Mouse (Mus musculus): ENCODE data around the gene Ano8.
"Not testable (repeated sequence)": the region's sequence is repeated elsewhere in the genome, so short reads cannot be mapped to it uniquely, and the experiment has no call there.

Ano8 gene

DNA sequence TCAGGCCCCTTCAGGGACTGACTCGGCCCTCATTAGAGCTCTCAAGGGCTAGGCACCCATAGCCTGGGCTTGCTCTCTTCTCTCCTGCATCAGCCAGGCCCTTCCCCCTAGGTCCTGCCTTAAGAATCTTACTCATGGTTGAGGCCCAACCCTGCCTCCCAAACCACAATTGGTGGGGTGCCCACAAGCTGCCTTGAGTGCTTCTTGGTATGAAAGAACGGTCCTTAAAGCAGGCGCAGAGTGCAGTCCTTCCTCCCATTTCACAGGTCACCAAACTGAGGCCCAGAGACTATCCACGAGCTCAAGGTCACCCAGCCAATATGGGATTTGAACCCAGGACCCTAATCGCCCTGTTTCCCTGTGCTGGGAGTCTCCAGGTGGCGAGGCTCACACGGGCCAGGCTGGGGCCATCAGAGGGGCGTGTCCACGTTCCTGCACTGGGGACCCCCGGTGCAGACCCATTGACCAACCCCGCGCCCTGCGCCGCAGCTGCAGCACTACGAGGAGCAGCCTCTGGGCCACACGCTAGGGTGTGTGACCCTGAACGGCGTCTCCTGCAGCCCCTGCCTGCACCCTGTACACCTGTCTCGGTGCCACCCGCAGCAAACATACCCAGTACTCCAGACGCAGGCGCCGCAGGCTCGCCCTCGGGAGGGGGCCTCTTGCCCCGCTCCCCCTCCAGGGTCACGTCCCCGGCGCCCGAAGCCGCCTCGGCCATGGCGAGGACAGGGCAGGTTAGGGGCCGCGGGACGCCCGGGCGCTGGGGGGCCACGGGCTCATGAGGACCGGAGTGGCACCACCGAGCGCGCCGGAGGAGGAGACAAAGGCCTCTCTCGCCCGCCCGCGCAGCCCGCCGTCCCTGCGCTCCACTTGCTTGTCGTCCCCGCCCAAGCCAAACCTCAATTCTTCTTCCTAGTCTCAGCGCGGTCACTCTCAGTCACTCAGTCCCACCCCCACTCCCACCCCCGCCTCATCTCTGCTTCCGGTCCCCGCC, at the start of gene Ano8:
TSS of gene Ano8 (minus strand) at position 822 of the 994 bp plus-strand sequence.
- peak; percentile 81 for DNase-seq (ENCODE audit: low spot score)

DNA sequence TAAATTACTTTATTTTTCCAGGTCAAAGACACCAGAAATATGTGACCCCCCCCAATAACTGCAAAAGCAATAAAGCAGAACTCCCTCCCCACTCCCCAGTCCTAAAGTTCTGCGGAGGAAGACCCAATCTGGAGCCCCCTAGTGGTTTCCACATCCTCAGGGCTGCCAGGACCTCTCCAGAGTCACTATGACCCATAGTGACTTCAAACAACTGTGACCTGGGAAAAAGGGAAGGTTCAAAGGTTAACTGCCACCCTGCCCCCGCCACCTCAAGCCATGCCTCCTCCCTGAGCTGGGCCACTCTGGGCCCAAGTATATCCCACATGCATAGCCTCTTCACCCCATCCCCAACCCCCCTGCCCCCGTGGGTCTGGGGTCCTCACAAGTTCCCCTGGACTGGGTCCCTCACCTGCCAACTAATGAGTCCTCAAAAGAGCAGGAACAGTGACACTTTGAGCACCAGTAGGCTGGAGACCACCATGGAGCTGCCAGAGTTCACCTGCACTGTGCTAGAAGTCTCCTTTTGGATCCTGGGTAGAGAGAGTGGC, 48.6 kb upstream of the Ano8 start:
- no peak for DNase-seq (ENCODE audit: low spot score)

DNA sequence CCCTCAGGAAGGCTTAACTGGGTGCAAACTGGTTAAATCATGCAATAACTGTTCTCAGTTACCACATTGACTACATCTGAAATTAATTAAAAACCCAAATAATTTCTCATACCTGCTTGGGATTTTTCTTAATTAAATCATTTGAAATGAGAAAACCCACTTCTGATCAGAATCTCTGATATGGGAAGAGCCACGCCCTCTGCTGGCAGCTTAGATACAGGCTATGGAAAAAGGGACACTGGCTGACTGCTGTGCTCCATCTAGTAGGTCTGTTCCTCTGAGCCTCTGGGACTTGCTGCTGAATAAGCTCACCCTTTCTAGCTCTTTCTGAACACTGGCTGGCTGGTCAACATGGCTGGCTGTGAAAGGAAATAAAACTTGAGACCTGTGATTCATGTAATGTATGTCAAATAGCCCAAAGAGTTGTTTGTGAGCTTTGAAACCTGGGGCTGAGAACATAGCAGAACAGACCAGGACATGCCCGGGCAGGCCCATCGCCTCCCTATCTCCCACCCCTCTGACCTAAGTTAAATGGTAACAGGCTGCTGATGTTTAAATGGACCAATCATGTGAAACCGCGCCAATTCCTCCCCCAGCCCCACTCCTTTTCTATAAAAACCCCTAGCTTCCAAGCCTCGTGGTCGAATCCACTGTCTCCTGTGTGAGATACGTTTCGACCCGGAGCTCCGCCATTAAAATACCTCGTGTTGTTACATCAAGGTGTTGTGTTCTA, 45.1 kb upstream of the Ano8 start:
- not testable (repeated sequence) for DNase-seq (ENCODE audit: low spot score)

DNA sequence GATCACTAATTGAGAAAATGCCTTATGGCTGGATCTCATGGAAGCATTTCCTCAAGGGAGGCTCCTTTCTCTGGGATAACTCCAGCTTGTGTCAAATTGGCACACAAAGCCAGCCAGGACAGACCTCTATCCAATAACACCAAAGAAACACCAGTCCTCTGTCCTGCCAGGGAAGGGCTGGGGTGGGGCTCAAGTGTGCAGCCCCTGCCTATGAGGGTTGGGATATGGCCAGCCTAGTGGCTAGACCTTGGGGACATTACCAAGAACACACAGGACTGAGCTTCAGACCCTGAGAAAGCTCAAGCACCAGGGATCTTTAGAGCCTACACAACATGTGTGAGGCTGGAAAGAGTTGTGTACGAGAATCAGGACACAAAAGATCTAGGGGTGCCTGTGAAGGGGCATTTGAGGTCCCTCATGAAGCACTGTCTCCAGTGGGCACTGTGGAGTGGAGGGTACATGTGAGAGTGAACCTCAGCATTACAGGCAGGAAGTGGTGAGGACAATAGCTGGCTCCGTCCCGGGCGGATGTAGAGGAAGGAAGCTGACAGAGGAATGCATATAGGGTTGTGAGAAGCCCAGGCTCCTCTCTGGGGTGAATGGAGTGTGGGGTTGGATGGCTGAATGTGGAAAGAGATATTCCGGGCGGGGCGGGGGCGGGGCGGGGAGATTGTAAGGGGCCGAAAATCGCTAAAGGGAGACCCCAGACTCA, 42.8 kb upstream of the Ano8 start:
- no peak for DNase-seq (ENCODE audit: low spot score)

DNA sequence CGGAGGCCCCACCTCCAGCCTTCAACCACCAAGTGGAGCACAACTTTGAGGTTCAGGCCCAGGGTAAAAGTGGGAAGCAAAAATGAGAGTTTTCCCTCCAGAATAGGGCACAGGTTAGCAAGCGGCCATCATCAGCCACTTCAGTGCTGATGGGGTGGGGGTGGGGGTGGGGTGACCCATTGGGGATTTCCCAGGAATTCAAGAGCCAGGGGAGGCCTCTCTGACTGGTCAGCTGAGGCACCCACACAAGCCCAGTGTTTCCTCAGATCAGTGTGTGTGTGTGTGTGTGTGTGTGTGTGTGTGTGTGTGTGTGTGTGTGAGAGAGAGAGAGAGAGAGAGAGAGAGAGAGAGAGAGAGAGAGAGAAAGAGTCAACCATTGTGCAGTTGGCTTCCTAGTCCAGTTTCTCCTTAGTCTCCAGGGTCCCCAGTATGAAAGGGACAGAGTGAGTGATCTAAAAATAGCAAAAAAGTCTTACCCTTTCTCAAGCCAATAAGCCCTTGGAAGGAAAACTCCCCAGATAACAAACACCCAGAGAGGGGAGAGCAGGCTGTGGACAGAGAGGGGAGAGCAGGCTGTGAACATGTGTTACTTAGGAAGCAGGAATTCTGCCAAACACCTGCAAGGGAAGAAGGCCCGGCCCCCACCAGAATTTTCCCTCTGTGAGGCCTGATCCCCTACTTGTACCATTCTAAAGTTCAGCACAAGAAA, 41.6 kb upstream of the Ano8 start:
- no peak for DNase-seq (ENCODE audit: low spot score)

DNA sequence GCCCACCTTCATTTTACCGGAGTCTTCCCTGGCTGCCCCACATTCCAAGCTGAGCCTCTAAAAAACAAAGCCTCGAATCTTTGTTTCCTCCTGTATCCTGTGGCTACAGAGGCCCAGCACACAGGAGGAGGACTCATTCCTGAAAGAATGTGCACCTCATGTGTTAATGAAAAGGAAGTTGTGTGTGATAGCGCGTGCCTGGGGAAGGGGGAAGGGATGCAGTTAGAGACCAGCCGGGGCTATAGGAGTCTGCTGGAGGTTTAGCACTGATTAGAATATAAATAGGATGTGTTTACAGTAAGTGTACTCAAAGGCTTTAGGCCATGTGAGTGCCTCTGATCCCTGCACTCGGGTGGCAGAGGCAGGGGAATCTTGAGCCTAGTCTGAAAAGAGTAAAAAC, 40.5 kb upstream of the Ano8 start:
- no peak for DNase-seq (ENCODE audit: low spot score)

DNA sequence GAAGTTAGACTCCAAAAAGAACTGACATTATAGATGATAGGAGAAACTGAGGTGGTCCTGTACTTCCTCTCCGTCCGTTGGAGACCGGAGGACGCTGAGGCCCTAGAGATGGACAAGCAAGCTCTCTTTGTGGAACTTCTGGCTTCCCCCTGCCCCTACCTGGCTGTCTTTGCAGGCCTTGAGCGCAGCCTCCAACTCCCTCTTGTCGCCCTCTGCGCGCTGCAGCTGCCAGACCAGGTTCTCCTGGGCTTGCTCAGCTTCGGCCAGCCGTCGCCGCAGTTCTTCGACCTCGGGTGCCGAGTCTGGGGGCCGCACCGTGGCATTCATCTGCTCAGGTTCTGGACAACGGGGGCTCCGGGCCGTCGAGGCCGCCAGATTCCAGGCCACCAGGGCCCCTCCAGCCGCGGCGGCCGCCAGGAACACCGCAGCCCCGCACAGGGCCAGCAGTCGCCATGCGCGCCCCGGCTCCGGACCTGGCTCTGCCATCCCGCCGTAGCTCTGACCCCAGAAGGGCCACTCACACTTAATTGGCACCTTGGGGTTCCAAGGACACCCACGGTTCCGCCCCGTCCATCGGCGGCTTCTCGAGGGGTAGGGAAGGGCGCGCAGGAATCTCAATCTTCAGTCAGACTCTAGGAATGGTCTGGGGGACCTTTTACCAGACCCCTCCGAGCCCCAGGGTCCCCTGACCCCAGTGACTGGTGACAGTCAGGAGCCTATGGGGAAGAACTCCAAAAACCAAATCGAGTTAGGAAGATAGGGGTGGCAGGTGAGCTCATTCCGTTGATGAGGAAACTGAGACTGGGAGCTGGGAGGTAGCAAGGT, 39.7 kb upstream of the Ano8 start, which contains the start of gene Ccdc194:
TSS of gene Ccdc194 (minus strand) at position 486 of the 825 bp plus-strand sequence.
- no peak for DNase-seq (ENCODE audit: low spot score)

DNA sequence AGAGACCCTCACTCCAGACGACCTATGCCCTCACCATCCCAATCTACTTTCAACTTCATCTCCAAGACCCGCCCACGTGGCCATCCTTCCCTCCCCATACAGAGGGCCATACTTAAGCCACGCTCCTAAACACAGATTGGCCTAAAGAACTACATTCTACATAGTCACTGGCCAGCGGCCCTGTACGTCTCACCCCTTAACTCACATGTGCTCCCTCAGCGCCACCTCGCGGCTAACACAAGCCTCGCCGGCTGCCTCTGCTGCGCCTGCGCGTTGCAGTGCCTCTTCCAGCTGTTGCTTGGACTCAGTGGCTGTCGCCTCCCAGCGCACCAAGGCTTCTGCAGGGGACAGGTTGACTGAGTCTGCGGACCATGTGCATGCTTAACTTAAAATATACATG, 35.9 kb upstream of the Ano8 start:
- DNase-seq (ENCODE audit: low spot score) = peak; percentile 86

DNA sequence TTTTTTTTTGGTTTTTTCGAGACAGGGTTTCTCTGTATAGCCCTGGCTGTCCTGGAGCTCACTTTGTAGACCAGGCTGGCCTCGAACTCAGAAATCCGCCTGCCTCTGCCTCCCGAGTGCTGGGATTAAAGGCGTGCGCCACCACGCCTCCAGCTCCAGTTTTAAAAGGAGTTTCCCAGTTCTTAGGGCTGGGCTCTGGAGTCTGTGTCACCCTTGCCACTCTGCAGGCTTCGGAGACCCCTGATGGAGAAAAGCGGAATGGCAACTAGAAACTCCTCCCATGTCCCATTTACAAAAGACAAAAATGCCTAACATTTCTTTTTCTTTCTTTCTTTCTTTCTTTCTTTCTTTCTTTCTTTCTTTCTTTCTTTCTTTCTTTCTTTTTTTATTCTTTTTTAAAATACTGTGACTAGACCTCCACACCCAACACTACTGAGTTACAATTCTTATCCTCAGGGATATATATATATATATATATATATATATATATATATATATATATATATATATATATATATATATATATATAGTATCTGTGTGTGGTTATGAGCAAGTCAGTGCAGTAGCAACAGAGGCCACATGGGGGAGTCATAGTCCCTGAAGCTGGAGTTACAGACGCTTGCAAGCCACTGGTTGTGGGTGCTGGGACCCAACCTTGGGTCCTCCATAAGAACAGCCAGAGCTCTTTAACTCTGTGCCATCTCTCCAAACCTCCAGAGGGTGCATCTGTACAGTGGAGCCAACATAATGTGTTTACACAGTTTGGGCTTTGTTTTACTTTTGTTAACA, 33.5 kb upstream of the Ano8 start:
- DNase-seq (ENCODE audit: low spot score) = not testable (repeated sequence)

DNA sequence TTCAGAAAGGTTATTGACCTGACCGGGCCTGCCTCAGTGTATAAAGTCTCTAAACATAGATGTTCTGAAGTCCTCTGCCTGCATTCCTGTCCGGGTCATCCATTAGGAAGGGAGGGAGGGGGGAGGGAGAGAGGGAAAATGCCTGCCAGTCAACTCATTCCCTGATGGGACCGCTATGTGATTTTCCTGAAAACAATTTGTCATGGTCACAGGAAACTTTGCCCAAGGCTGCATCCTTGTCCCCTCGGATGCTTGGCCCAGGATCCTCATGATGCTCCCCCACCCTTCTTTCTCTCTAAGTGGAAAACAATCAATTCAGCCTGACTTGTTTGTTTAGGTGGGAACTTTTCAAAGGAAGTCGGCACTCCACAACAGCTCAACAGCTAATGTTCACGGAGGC, 31.0 kb upstream of the Ano8 start:
- DNase-seq (ENCODE audit: low spot score) = no peak

DNA sequence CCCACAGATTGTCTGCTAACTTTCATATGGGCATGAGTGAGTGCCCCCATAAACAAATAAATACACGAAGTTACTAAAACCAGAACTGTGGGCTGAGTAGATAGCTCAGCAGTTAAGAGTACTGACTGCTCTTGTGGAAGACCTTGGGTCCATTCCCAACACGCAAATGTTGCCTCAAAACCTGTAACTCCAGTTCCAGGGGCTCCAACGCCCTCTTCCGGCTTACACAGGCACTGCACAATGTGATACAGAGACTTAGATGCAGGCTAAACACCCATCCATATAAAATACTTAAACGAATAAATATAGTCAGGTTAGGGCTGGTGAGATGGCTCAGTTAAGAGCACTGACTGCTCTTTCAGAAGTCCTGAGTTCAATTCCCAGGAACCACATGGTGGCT, 29.3 kb upstream of the Ano8 start:
- no peak for DNase-seq (ENCODE audit: low spot score)

DNA sequence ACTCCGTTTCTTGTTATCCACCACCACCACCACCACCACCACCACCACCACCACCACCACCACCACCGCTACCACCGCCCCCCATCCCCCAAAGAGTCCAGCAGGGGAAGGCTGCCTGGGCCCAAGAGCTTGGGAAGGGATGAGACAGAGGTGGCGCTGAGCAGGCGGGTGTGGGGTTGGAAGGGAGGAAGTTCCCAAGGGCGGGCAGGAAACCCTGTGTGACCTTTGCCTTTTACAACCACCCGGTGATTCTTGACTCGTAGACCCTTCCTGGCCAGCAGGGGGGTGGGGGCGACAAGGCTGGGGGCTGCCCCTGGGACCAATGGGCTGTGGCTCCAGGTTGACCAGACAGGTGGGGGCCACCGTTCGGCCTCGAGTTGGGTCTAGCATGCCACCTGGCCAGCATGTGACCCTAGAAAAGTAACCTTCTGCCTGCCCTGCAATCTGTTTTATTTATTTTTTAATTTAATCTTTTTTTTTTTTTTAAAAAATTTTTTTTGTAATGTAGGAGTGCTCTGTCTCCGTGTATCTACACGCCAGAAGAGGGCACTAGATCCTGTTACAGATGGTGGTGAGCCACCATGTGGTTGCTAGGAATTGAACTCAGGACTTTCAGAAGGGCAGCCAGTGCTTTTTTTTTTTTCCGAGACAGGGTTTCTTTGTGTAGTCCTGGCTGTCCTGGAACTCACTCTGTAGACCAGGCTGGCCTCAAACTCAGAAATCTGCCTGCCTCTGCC, 27.4 kb upstream of the Ano8 start:
- no peak for DNase-seq (ENCODE audit: low spot score)

DNA sequence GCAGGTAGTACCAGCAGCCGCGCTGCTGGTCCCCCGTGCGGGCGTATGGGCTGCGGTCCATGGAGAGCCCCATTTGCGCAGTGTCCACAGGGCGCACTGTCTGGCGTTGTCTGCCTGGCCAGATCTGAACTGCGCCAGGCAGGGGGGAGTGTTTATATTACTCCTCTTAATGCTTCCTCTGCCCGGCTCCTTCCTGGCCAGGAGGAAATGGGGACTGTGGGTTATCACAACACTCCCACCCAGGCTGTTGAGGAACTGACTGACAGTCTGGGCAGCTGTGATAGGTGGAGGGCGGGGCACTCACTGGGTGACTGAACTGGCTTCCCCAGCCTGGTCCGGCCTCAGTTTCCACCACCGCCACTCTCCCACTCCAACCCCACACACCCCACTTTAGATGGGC, 25.9 kb upstream of the Ano8 start, which contains the start of gene Plvap:
TSS of gene Plvap (minus strand) at position 109 of the 400 bp plus-strand sequence.
- DNase-seq (ENCODE audit: low spot score) = no peak

DNA sequence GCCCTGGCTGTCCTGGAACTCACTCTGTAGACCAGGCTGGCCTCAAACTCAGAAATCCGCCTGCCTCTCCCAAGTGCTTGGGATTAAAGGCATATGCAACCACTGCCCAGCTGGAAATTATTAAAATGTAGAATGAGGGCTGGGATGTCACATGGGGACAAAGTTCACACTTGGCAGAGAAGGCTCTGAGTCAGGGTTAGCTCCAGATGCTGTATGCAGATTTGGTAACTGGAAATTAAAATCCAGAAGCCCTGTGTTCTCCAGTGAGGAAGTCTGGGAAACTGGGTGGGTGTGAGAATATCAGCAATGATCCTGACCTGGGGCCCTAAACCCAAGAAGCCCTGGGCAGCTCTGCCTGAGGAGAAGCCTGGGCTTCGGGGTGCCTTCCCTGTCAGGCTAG, 23.6 kb upstream of the Ano8 start:
- no peak for DNase-seq (ENCODE audit: low spot score)

DNA sequence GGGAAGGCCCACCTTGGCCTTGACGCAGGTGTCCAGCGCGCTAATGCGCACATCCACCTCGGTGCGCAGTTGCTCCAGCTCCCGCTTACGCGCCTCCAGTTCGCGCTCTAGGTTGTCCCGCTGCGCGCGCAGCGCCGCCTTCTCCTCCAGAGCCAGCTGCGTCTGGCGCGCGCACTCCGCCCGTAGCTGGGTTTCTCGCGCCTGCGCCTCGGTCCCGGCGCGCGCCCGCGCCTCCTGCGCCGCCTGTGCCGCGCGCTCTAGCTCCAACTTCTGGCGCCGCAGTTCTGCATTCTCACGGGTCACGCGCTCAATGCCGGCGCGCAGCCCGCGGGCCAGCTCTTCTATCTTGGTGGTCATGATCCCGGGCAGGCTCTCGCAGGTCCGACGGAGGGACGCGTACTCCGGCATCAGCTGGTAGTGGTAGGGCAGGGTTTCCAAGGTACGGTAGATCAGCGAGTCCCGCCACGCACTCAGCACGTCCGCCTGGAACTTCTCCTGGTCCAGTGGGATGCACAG, 21.9 kb upstream of the Ano8 start:
- DNase-seq (ENCODE audit: low spot score) = peak; percentile 72

DNA sequence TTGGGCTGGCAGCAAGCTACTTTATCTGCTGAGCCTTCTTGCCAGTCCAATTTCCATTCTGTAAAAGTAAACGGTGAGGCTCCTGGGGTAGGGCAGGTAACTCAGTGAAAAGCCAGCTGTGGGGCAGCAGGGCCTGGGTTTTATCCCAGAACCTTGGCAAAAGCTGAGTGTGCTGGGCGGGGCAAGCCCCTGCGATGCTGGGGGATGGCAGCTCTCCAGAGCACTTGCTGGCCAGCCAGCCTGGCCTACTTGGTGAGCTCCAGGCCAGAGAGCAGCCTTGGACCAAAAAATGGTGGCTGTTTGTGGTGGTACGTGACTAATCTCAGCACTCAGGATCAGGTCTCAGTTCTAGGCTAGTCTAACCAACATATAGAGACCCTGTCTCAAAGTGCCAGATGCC, 20.2 kb upstream of the Ano8 start:
- no peak for DNase-seq (ENCODE audit: low spot score)

DNA sequence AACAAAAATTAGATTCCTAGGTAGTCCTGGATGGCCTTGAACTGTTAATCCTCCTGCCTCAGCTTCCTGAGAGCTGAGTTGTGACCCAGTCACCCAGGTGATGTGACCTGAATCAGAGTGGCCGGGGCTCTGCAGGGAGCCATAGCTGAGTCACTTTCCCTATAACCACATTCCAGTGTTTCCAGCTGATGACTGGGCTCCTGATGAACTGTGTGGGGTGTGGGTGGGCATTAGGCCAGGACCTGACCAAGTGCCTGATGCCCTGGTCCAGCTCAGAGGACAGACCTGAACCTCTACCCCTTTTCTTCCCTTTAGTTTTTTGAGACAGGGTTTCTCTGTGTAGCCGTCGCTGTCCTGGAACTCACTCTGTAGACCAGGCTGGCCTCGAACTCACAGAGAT, 19.6 kb upstream of the Ano8 start:
- DNase-seq (ENCODE audit: low spot score) = no peak

DNA sequence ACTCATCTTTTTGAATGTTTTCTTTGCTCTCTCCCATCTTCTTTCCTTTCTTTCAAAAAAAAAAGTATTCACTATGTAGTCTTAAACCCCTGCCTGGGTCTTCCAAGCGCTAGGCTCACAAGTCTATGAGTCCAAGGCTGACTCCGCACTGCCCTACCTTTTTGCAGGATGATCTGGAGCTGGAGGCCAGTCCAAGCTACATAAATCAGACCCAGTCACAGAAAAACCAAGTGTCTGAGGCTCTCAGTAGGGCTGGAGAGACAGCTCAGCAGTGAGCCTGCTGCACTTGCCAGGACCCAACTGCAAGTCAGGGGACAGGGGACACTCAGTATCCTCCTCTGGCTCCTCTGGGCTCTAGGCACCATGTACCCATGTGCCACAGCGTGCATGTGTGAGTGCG, 18.6 kb upstream of the Ano8 start:
- DNase-seq (ENCODE audit: low spot score) = no peak

Data from left cerebral cortex, adult 11 months (tissue).